Mouse (Mus musculus) stomach, embryonic 14.5 days (tissue): Measurements from ENCODE around the gene Fam198b. TPM values are rescaled to one million over a fixed set of nuclear protein-coding genes. Genes with fewer than 3 reads are reported as not detected.

Experiments used
- ATAC-seq: fragments of 200-750 bp; cut with Nextera tagmentation; 2 replicates; pipeline ENCODE4 v1.8.0; 2017; ENCODE audit warnings: low read depth, moderate TSS enrichment; ENCODE audit not compliant: insufficient number of reproducible peaks, insufficient read depth, low FRiP score
- H3K27ac ChIP-seq: fragments of 300-500 bp; sonication (generic); 2 replicates; pipeline ENCODE4 v1.5.1; 2014; ENCODE audit warnings: mild to moderate bottlenecking, low read length, moderate library complexity, mixed read lengths
- H3K27me3 ChIP-seq: fragments of 300-500 bp; sonication (generic); 2 replicates; pipeline ENCODE4 v1.6.1; 2014; ENCODE audit warnings: low read length, control low read depth, mixed read lengths; ENCODE audit not compliant: control insufficient read depth, insufficient read depth
- H3K36me3 ChIP-seq: fragments of 300-500 bp; sonication (generic); 2 replicates; pipeline ENCODE4 v1.6.1; 2014; ENCODE audit warnings: mild to moderate bottlenecking, control low read depth, low read length, moderate library complexity, mixed read lengths; ENCODE audit not compliant: control insufficient read depth, insufficient read depth
- H3K4me1 ChIP-seq: fragments of 300-500 bp; sonication (generic); 2 replicates; pipeline ENCODE4 v1.6.1; 2014; ENCODE audit warnings: low read length, control low read depth, mixed read lengths; ENCODE audit not compliant: control insufficient read depth, insufficient read depth
- H3K4me2 ChIP-seq: fragments of 300-500 bp; sonication (generic); replicated peaks from 2 replicates; pipeline ENCODE4 v1.6.1; 2014; ENCODE audit warnings: low read depth, low read length, control low read depth
- H3K4me3 ChIP-seq: fragments of 300-500 bp; sonication (generic); 2 replicates; pipeline ENCODE4 v1.5.1; 2014; ENCODE audit warnings: low read depth, low read length, control low read depth
- H3K9ac ChIP-seq: fragments of 300-500 bp; sonication (generic); replicated peaks from 2 replicates; pipeline ENCODE4 v1.6.1; 2014; ENCODE audit warnings: low read depth, mild to moderate bottlenecking, control low read depth, low read length, moderate library complexity, mixed read lengths
- H3K9me3 ChIP-seq: fragments of 300-500 bp; sonication (generic); 2 replicates; pipeline ENCODE4 v1.6.1; 2016; ENCODE audit warnings: low read depth, low read length, control low read depth; ENCODE audit not compliant: control insufficient read depth
- WGBS: fragments of 180-500 bp; shearing (Covaris S2); extraction: QIAGEN DNeasy Blood & Tissue Kit; methylation state at CpG from one replicate; pipeline ENCODE4 v1.1.7; 2014; 5-methylcytosine and 5-hydroxymethylcytosine counted together
- polyA plus RNA-seq: library from polyadenylated mRNA; unstranded; fragments of >200 nt; fragmentation: Nextera tagmentation; extraction: Ambion mirVana; gene quantifications from 2 replicates; pipeline ENCODE4 v1.2.1, GENCODE M21; 2014

The Fam198b gene
- polyA plus RNA-seq, 1 experiment from 2014 or later = 15.3 TPM

DNA sequence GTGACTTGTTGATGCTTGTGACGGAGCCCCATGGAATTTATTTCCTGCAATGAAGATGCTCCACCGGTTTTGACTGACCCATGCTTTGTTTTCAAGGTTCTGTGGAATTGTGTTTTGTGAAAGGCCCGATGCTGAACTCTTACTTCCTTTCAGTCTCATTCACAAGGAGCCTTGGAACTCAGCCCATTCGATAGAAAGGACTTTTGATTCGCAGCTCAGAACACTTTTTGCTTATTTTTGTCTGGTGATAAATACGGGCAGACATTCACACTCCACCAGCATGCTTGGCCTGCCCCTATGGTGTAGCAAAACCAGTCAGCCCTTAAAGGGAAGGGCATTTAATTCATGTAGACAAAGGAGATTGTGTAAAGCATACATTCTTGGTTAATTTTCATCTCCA is 19.5 kb downstream of the Fam198b start:
- H3K4me2 ChIP-seq = no peak overlapping the region
- ATAC-seq = no peak

DNA sequence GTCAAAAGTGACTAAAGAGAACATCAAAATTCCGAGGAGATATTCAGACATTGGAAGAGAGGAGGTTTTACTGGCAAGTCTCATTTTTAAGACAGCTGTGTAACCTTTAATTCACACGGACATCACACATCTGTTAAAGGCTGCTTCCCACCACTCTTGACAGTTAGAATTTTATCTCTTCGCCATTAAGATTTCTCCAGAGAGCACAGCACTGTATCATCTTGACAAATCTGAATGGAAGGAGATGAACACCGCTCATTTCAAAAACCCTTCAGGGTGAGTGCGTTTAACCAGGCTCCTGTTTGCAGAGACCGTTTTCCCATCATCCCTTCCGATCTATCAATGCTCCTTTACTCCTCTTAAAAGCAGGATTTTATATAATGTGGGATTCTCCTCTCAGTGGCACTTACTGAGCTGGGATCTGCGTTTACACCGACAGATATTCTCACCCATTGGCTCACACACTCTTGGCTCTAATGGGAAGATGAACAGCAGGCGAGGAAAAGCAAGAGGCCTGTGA is 20.0 kb downstream of the Fam198b start:
- no peaks in the 10 kb centered on the region for H3K36me3 ChIP-seq
- H3K27me3 ChIP-seq = no peaks in the 10 kb centered on the region
- H3K4me3 ChIP-seq = no peak overlapping the region
- no peaks in the 10 kb centered on the region for H3K9me3 ChIP-seq
- no peak overlapping the region for H3K4me2 ChIP-seq
- WGBS = 57% methylated on average over 10 of the region's 10 CpGs
- no peak overlapping the region; the same call in 1 of the 2 replicates for H3K27ac ChIP-seq
- no peak overlapping the region for H3K9ac ChIP-seq
- H3K4me1 ChIP-seq = peaks cover 5% of the 10 kb centered on the region; the same call in 1 of the 2 replicates
- ATAC-seq = no peak

More for the DNA sequence above, 19.5 kb downstream of the Fam198b start:
- H3K9ac ChIP-seq = no peak overlapping the region
- no peaks in the 10 kb centered on the region for H3K36me3 ChIP-seq
- 42% methylated on average over 6 of the region's 6 CpGs for WGBS
- H3K27ac ChIP-seq = peak overlapping the region; percentile 2; the same call in 1 of the 2 replicates
- no peaks in the 10 kb centered on the region for H3K9me3 ChIP-seq
- no peak overlapping the region for H3K4me3 ChIP-seq
- peaks cover 5% of the 10 kb centered on the region; the same call in 1 of the 2 replicates for H3K4me1 ChIP-seq
- no peaks in the 10 kb centered on the region for H3K27me3 ChIP-seq

DNA sequence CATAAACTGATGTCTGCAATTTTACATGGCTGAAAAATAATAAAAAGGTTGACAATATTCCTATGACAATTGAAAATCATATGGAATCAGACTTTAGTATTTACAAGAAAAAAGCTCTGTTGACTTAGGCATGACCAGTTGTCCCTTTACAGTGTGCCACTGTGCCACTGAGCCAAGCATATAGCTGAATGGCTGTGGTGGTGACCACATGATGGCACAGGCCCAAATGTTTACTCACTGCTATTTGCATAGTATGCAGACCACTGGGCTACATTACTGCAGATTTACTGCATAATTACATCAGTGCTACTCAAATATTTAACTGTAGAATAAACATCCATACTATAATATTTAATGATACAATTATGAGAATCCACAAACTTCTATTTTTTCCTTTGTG is 21.1 kb downstream of the Fam198b start:
- no peaks in the 10 kb centered on the region for H3K9me3 ChIP-seq
- no peak overlapping the region for H3K4me2 ChIP-seq
- H3K36me3 ChIP-seq = no peaks in the 10 kb centered on the region
- H3K4me3 ChIP-seq = no peak overlapping the region
- H3K27ac ChIP-seq = no peak overlapping the region
- H3K9ac ChIP-seq = no peak overlapping the region
- no peaks in the 10 kb centered on the region for H3K27me3 ChIP-seq
- ATAC-seq = no peak
- peaks cover 5% of the 10 kb centered on the region; the same call in 1 of the 2 replicates for H3K4me1 ChIP-seq

DNA sequence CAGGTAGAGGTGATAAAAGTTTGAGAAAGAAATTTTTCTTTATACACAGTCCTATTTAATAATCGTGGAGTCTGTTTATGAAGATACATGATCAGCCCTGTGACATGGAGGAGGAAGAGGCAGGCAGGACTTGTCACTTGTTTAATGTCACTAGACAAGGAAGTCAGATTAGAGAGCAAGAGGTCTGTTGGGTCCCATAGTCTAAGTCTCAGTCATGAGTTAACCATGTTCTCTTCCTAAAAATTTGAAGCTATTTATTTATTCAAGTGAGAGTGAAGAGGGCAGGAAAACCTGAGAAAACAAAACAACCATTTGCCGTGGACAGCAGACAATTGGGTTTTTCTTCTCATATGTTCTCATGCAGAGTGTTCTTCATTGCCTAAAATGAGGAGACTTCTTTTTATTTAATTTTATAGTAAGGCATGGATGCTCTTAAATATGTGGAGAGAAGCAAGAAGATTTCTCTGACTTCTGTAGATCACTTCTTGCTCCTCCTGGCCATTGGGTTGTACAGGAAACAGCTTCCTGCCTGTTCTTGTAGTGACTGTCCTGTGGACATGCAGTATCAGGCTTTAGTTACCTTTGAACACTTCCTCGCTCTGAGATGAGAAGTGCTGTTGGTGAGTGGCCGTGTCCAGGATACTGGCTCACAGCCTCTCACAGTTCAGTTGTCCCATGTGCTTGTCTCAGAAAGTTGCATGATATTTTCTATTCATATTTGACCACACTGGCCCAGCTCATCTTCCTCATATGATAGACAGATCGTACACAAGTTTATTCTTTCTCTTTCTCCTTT is 22.1 kb downstream of the Fam198b start:
- Histone ChIP-seq H3K9ac (no peak overlapping the region), H3K27ac (no peak overlapping the region), H3K4me3 (no peak overlapping the region), H3K9me3 (no peaks in the 10 kb centered on the region), H3K27me3 (no peaks in the 10 kb centered on the region), H3K36me3 (no peaks in the 10 kb centered on the region), H3K4me1 (peaks cover 5% of the 10 kb centered on the region; the same call in 1 of the 2 replicates), H3K4me2 (no peak overlapping the region)
- ATAC-seq = no peak
- 76% methylated on average over 5 of the region's 5 CpGs for WGBS

DNA sequence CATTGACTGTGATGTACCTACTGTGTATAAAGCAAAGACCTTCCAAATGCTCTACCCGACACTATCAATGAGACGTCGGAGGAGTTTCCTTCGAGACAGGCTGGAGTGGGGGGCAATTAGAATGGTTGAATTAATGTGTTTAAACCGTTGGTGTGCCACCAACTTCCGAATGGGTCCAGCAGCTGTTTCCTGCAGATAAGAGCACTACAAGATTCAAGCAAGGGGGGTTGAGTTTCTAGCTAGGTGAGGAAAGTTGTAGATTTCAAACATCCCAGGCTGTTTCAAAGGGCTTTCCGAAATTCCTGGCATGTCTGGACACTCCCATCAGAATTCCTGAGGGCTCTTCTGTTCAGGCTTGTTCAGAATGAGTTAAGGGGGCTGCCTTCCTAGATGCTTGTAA is 22.9 kb downstream of the Fam198b start:
- H3K27ac ChIP-seq = no peak overlapping the region

DNA sequence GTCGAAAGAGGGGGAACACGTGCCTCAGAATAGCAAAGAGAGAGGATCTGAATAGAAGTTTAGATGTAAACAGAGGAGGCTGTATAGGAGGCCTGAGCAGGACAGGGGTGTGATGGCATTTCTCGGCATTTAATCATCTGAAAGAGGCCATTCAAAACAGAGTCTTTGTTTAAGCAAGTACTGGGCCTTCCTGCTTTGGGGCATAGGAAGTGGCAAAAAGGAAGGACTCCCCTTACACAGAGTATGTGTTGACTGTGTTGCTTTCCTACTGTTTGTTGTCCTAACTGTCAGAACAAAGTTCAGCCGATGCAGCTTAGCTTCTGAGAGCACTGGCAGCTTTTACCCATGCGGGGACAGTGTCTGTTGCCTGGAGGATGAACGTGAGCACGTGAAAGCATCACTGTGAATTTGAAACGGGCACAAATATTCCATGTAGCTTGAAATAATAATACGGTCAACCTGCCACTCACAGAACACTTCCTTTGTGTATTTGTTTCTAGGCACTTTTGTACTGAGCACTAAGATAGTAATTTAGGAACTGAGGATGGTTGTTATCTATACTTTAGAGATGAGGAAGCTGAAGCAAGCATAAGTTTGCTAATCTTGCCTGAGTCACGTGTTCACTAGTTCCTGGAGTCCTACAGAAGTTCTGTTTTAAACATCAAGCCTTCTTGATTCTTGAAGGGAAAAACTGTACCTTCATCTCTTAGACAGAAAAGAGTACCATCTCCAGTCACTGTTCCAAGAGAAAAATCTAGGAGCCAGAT is 26.2 kb downstream of the Fam198b start:
- H3K4me1 ChIP-seq = no peaks in the 10 kb centered on the region
- no peaks in the 10 kb centered on the region for H3K27me3 ChIP-seq
- no peaks in the 10 kb centered on the region for H3K9me3 ChIP-seq
- no peaks in the 10 kb centered on the region for H3K36me3 ChIP-seq
- H3K4me2 ChIP-seq = no peak overlapping the region
- 63% methylated on average over 10 of the region's 10 CpGs for WGBS
- no peak overlapping the region for H3K27ac ChIP-seq
- ATAC-seq = no peak
- no peak overlapping the region for H3K4me3 ChIP-seq
- H3K9ac ChIP-seq = no peak overlapping the region

More for the DNA sequence above, 22.9 kb downstream of the Fam198b start:
- 41% methylated on average over 7 of the region's 7 CpGs for WGBS
- Histone ChIP-seq H3K4me1 (peaks cover 5% of the 10 kb centered on the region; the same call in 1 of the 2 replicates), H3K9ac (no peak overlapping the region), H3K4me3 (no peak overlapping the region), H3K27me3 (no peaks in the 10 kb centered on the region), H3K9me3 (no peaks in the 10 kb centered on the region), H3K36me3 (no peaks in the 10 kb centered on the region), H3K4me2 (no peak overlapping the region)
- ATAC-seq = no peak

DNA sequence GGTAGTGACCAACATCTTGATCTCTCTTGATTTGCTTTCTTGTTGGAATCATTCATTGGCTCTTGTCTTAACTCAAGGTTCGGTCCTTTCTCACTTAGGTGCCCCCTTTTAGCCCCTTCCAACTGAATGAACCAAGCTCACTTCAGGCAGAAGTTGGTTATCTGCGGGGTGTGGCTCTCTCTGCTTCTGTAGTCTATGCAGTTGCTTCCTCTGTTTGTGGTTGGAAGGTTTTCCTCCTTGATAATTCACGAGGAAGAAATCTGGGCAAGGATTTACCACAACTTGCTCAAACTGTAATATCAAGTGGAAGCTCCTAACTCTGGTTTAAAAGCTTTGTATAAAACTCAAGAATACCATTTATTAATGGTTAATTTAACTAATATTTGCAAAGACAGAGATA is 26.8 kb downstream of the Fam198b start:
- Histone ChIP-seq H3K27me3 (no peaks in the 10 kb centered on the region), H3K4me2 (no peak overlapping the region), H3K9me3 (no peaks in the 10 kb centered on the region), H3K9ac (no peak overlapping the region), H3K36me3 (no peaks in the 10 kb centered on the region), H3K27ac (no peak overlapping the region), H3K4me1 (no peaks in the 10 kb centered on the region), H3K4me3 (no peak overlapping the region)
- 79% methylated on average over 3 of the region's 3 CpGs for WGBS
- no peak for ATAC-seq

DNA sequence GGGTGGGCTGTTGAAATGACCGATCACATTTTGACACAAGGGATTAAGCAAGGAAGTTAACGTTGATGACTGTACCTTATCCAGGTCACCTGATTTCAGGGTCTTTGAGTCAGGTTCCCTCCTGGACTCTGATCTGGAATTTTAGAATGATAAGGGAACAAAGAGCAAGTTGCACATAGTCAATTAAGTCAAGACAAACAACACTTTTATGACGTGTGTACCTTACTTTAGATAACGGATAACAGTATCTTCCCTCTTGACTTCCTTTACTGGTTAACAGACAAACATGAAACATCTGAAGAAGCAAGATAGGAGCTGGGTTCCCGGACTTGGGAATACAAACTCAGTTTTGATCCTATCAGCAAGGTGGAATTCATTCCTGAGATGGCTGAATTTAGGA is 29.7 kb downstream of the Fam198b start:
- H3K4me1 ChIP-seq = no peaks in the 10 kb centered on the region
- H3K9ac ChIP-seq = no peak overlapping the region
- H3K27me3 ChIP-seq = no peaks in the 10 kb centered on the region
- no peak overlapping the region for H3K27ac ChIP-seq
- 62% methylated on average over 5 of the region's 5 CpGs for WGBS
- H3K9me3 ChIP-seq = no peaks in the 10 kb centered on the region
- no peaks in the 10 kb centered on the region for H3K36me3 ChIP-seq
- H3K4me3 ChIP-seq = no peak overlapping the region
- no peak overlapping the region for H3K4me2 ChIP-seq
- no peak for ATAC-seq
